Mouse (Mus musculus) kidney, postnatal 0 days (tissue): ENCODE measurements around the gene Olfr924. TPM values are rescaled to one million over a fixed set of nuclear protein-coding genes. Genes with fewer than 3 reads are reported as not detected.
"Not testable (repeated sequence)": the region's sequence is repeated elsewhere in the genome, so short reads cannot be mapped to it uniquely, and the experiment has no call there.

Experiments
- ATAC-seq: fragments of 200-750 bp; cut with Nextera tagmentation; replicated peaks from 2 replicates; pipeline ENCODE4 v1.8.0; 2017; ENCODE audit warnings: low read depth, moderate number of reproducible peaks, moderate TSS enrichment, moderate library complexity; ENCODE audit not compliant: low FRiP score
- DNase-seq: peaks from one replicate; pipeline ENCODE4 v3.0.0-alpha.2; 2016; ENCODE audit warnings: low spot score
- H3K27ac ChIP-seq: fragments of 300-500 bp; sonication (generic); 2 replicates; pipeline ENCODE4 v1.5.1; 2014; ENCODE audit warnings: mild to moderate bottlenecking
- H3K27me3 ChIP-seq: fragments of 300-500 bp; sonication (generic); 2 replicates; pipeline ENCODE4 v1.6.1; 2014; ENCODE audit warnings: low read length, mixed read lengths; ENCODE audit not compliant: insufficient read depth
- H3K36me3 ChIP-seq: fragments of 300-500 bp; sonication (generic); 2 replicates; pipeline ENCODE4 v1.6.1; 2014; ENCODE audit warnings: low read length, mixed read lengths; ENCODE audit not compliant: insufficient read depth
- H3K4me1 ChIP-seq: fragments of 300-500 bp; sonication (generic); replicated peaks from 2 replicates; pipeline ENCODE4 v1.6.1; 2014; ENCODE audit warnings: antibody characterized with exemption, low read length, mixed read lengths; ENCODE audit not compliant: insufficient read depth
- H3K4me2 ChIP-seq: fragments of 300-500 bp; sonication (generic); 2 replicates; pipeline ENCODE4 v1.6.1; 2014; ENCODE audit warnings: mild to moderate bottlenecking, low read length, moderate library complexity, mixed read lengths
- H3K4me3 ChIP-seq: fragments of 300-500 bp; sonication (generic); replicated peaks from 2 replicates; pipeline ENCODE4 v1.5.1; 2014; ENCODE audit warnings: low read depth, low read length
- H3K9ac ChIP-seq: fragments of 300-500 bp; sonication (generic); 2 replicates; pipeline ENCODE4 v1.6.1; 2014; ENCODE audit warnings: low read depth, low read length
- H3K9me3 ChIP-seq: fragments of 300-500 bp; sonication (generic); replicated peaks from 2 replicates; pipeline ENCODE4 v1.6.1; 2016; ENCODE audit warnings: low read length, inconsistent platforms, mixed read lengths
- CTCF ChIP-seq: IDR thresholded peaks from 2 replicates; pipeline ENCODE4 v1.5.1; 2016; ENCODE audit warnings: antibody characterized with exemption, low read depth, mild to moderate bottlenecking, moderate library complexity
- WGBS: fragments of 180-500 bp; shearing (Covaris S2); extraction: QIAGEN DNeasy Blood & Tissue Kit; methylation state at CpG from one replicate; pipeline ENCODE4 v1.1.7; 2014; 5-methylcytosine and 5-hydroxymethylcytosine counted together
- polyA plus RNA-seq: library from polyadenylated mRNA; unstranded; fragments of >200 nt; fragmentation: Nextera tagmentation; extraction: Ambion mirVana; gene quantifications from 2 replicates; pipeline ENCODE4 v1.2.1, GENCODE M21; 2015

Olfr924 gene
- not detected in 2 replicates for polyA plus RNA-seq

GRCm38 (mm10) chr9:38844149-38844548, at the start of gene Olfr924:
Gene Olfr924, plus strand, starts transcription at chr9:38844449.
- Histone ChIP-seq H3K4me1 (no peaks in the 10 kb centered on the region), H3K27me3 (no peaks in the 10 kb centered on the region), H3K9ac (no peak within 1 kb of the TSS), H3K27ac (no peak within 1 kb of the TSS), H3K36me3 (no peaks in the 10 kb centered on the region), H3K4me3 (no peak within 1 kb of the TSS), H3K9me3 (no peaks in the 10 kb centered on the region), H3K4me2 (no peak within 1 kb of the TSS)
- no peak for TF ChIP-seq CTCF
- ATAC-seq = no peak
- 85% methylated on average over 1 of the region's 1 CpGs for WGBS
- DNase-seq = no peak

- H3K9ac ChIP-seq = no peak overlapping the region
- DNase-seq = no peak
- H3K27ac ChIP-seq = no peak overlapping the region
- no peaks in the 10 kb centered on the region for H3K4me1 ChIP-seq
- H3K4me3 ChIP-seq = no peak overlapping the region
- H3K27me3 ChIP-seq = no peaks in the 10 kb centered on the region
- TF ChIP-seq CTCF = no peak
- no peak for ATAC-seq
- H3K4me2 ChIP-seq = no peak overlapping the region
- H3K9me3 ChIP-seq = no peaks in the 10 kb centered on the region
- no peaks in the 10 kb centered on the region for H3K36me3 ChIP-seq
These were observed 38.6 kb upstream of the Olfr924 start for GRCm38 (mm10) chr9:38805696-38806095.

GRCm38 (mm10) chr9:38814314-38814713, 29.9 kb upstream of the Olfr924 start, which contains the start of gene Olfr922:
Gene Olfr922, plus strand, starts transcription at chr9:38814614.
- no peak for TF ChIP-seq CTCF
- Histone ChIP-seq H3K4me2 (no peak within 1 kb of the TSS), H3K9ac (no peak within 1 kb of the TSS), H3K9me3 (no peaks in the 10 kb centered on the region), H3K4me1 (no peaks in the 10 kb centered on the region), H3K4me3 (no peak within 1 kb of the TSS), H3K36me3 (no peaks in the 10 kb centered on the region), H3K27ac (no peak within 1 kb of the TSS), H3K27me3 (no peaks in the 10 kb centered on the region)
- DNase-seq (no peak), ATAC-seq (no peak)
- 59% methylated on average over 2 of the region's 2 CpGs for WGBS

- Histone ChIP-seq H3K9me3 (no peaks in the 10 kb centered on the region), H3K4me1 (no peaks in the 10 kb centered on the region), H3K4me3 (no peak overlapping the region), H3K9ac (no peak overlapping the region), H3K27me3 (no peaks in the 10 kb centered on the region), H3K4me2 (no peak overlapping the region), H3K36me3 (no peaks in the 10 kb centered on the region), H3K27ac (no peak overlapping the region)
- no peak for DNase-seq
- 80% methylated on average over 1 of the region's 1 CpGs for WGBS
- TF ChIP-seq CTCF = no peak
- ATAC-seq = no peak
These were observed 28.7 kb upstream of the Olfr924 start for GRCm38 (mm10) chr9:38815458-38815986.

- no peak within 1 kb of the TSS for H3K4me3 ChIP-seq
- no peaks in the 10 kb centered on the region for H3K9me3 ChIP-seq
- no peak for TF ChIP-seq CTCF
- H3K36me3 ChIP-seq = no peaks in the 10 kb centered on the region
- H3K4me1 ChIP-seq = no peaks in the 10 kb centered on the region
- WGBS = 90% methylated on average over 1 of the region's 1 CpGs
- no peak within 1 kb of the TSS for H3K27ac ChIP-seq
- no peaks in the 10 kb centered on the region for H3K27me3 ChIP-seq
- DNase-seq (no peak), ATAC-seq (no peak)
- no peak within 1 kb of the TSS for H3K9ac ChIP-seq
- no peak within 1 kb of the TSS for H3K4me2 ChIP-seq
These were observed 18.0 kb upstream of the Olfr924 start, which contains the start of gene Olfr923 for GRCm38 (mm10) chr9:38826245-38826644. Gene Olfr923, plus strand, starts transcription at chr9:38826545.

GRCm38 (mm10) chr9:38833027-38833426, 11.2 kb upstream of the Olfr924 start:
- H3K36me3 ChIP-seq = no peaks in the 10 kb centered on the region
- 72% methylated on average over 2 of the region's 2 CpGs for WGBS
- H3K9ac ChIP-seq = no peak overlapping the region
- H3K4me3 ChIP-seq = no peak overlapping the region
- no peak overlapping the region for H3K27ac ChIP-seq
- no peak overlapping the region for H3K4me2 ChIP-seq
- ATAC-seq = no peak
- TF ChIP-seq CTCF = no peak
- no peaks in the 10 kb centered on the region for H3K27me3 ChIP-seq
- H3K9me3 ChIP-seq = no peaks in the 10 kb centered on the region
- no peaks in the 10 kb centered on the region for H3K4me1 ChIP-seq
- no peak for DNase-seq

- H3K4me2 ChIP-seq = no peak within 1 kb of the TSS
- no peaks in the 10 kb centered on the region for H3K36me3 ChIP-seq
- H3K27me3 ChIP-seq = no peaks in the 10 kb centered on the region
- no peak for DNase-seq
- H3K9me3 ChIP-seq = no peaks in the 10 kb centered on the region
- TF ChIP-seq CTCF = no peak
- H3K9ac ChIP-seq = no peak within 1 kb of the TSS
- no peak for ATAC-seq
- H3K4me1 ChIP-seq = no peaks in the 10 kb centered on the region
- no peak within 1 kb of the TSS for H3K27ac ChIP-seq
- no peak within 1 kb of the TSS for H3K4me3 ChIP-seq
These were observed 10.5 kb downstream of the Olfr924 start, which contains the start of gene Olfr26 for GRCm38 (mm10) chr9:38854760-38855159. Gene Olfr26, plus strand, starts transcription at chr9:38855060.

GRCm38 (mm10) chr9:38874880-38875279, 30.6 kb downstream of the Olfr924 start:
- WGBS = 46% methylated on average over 2 of the region's 2 CpGs
- not testable (repeated sequence) for H3K9ac ChIP-seq, ATAC-seq, H3K36me3 ChIP-seq, H3K27ac ChIP-seq, H3K27me3 ChIP-seq, H3K4me1 ChIP-seq, H3K4me2 ChIP-seq, H3K9me3 ChIP-seq, DNase-seq, H3K4me3 ChIP-seq
